Mouse (Mus musculus) embryonic facial prominence, embryonic 14.5 days (tissue): Measurements from ENCODE around the gene Gm7233. TPM values are rescaled to one million over a fixed set of nuclear protein-coding genes. Genes with fewer than 3 reads are reported as not detected.
"Not testable (repeated sequence)": the region's sequence is repeated elsewhere in the genome, so short reads cannot be mapped to it uniquely, and the experiment has no call there.

Experiments used
- ATAC-seq: fragments of 200-750 bp; cut with Nextera tagmentation; 2 replicates; pipeline ENCODE4 v1.8.0; 2017; ENCODE audit warnings: low read depth, moderate number of reproducible peaks, moderate TSS enrichment
- DNase-seq: peaks from one replicate; pipeline ENCODE4 v3.0.0-alpha.2; 2015; ENCODE audit warnings: low spot score
- H3K27ac ChIP-seq: fragments of 300-500 bp; sonication (generic); replicated peaks from 2 replicates; pipeline ENCODE4 v1.5.1; 2014; ENCODE audit warnings: low read depth, mild to moderate bottlenecking, low read length, moderate library complexity
- H3K27me3 ChIP-seq: fragments of 300-500 bp; sonication (generic); replicated peaks from 2 replicates; pipeline ENCODE4 v1.6.1; 2014; ENCODE audit warnings: low read length; ENCODE audit not compliant: control insufficient read depth, insufficient read depth
- H3K36me3 ChIP-seq: fragments of 300-500 bp; sonication (generic); 2 replicates; pipeline ENCODE4 v1.6.1; 2014; ENCODE audit warnings: low read length, mixed read lengths; ENCODE audit not compliant: control insufficient read depth, insufficient read depth
- H3K4me1 ChIP-seq: fragments of 300-500 bp; sonication (generic); 2 replicates; pipeline ENCODE4 v1.6.1; 2014; ENCODE audit warnings: antibody characterized with exemption, low read length; ENCODE audit not compliant: control insufficient read depth, insufficient read depth
- H3K4me2 ChIP-seq: fragments of 300-500 bp; sonication (generic); 2 replicates; pipeline ENCODE4 v1.6.1; 2014; ENCODE audit warnings: low read depth, mild to moderate bottlenecking, low read length, moderate library complexity, mixed read lengths
- H3K4me3 ChIP-seq: fragments of 300-500 bp; sonication (generic); 2 replicates; pipeline ENCODE4 v1.5.1; 2014; ENCODE audit warnings: low read depth, mild to moderate bottlenecking, low read length
- H3K9ac ChIP-seq: fragments of 300-500 bp; sonication (generic); 2 replicates; pipeline ENCODE4 v1.6.1; 2014; ENCODE audit warnings: low read depth, mild to moderate bottlenecking, low read length, moderate library complexity, mixed read lengths
- H3K9me3 ChIP-seq: fragments of 300-500 bp; sonication (generic); 2 replicates; pipeline ENCODE4 v1.6.1; 2016; ENCODE audit warnings: low read length; ENCODE audit not compliant: control insufficient read depth
- WGBS: fragments of 180-500 bp; shearing (Covaris S2); extraction: QIAGEN DNeasy Blood & Tissue Kit; methylation state at CpG from one replicate; pipeline ENCODE4 v1.1.7; 2014; 5-methylcytosine and 5-hydroxymethylcytosine counted together
- polyA plus RNA-seq: library from polyadenylated mRNA; unstranded; fragments of >200 nt; fragmentation: Nextera tagmentation; extraction: Ambion mirVana; gene quantifications from 2 replicates; pipeline ENCODE4 v1.2.1, GENCODE M21; 2014

Gene Gm7233
- not detected in 2 replicates for polyA plus RNA-seq

- DNase-seq, ATAC-seq, H3K36me3 ChIP-seq, H3K9ac ChIP-seq, H3K4me3 ChIP-seq, H3K27me3 ChIP-seq, H3K27ac ChIP-seq, H3K9me3 ChIP-seq, H3K4me1 ChIP-seq, H3K4me2 ChIP-seq: not testable (repeated sequence)
- WGBS = 85% methylated on average over 4 of the region's 5 CpGs
Measured at GRCm38 (mm10) chr14:43179567-43179966, at the start of gene Gm7233. Gene Gm7233 (plus strand): TSS chr14:43179867.

- H3K9ac ChIP-seq, H3K27me3 ChIP-seq, H3K4me1 ChIP-seq, H3K9me3 ChIP-seq, H3K4me2 ChIP-seq, DNase-seq, H3K4me3 ChIP-seq, ATAC-seq, H3K36me3 ChIP-seq, H3K27ac ChIP-seq: not testable (repeated sequence)
- 57% methylated on average over 3 of the region's 4 CpGs for WGBS
Measured at GRCm38 (mm10) chr14:43167189-43167588, 12.5 kb upstream of the Gm7233 start.

GRCm38 (mm10) chr14:43167942-43168341, 11.7 kb upstream of the Gm7233 start:
- not testable (repeated sequence) for H3K4me2 ChIP-seq, ATAC-seq
- no CpG with 5 or more reads among the region's 10 CpGs for WGBS

GRCm38 (mm10) chr14:43168573-43169170, 11.0 kb upstream of the Gm7233 start:
- not testable (repeated sequence) for H3K27ac ChIP-seq, H3K4me3 ChIP-seq, H3K9ac ChIP-seq, H3K9me3 ChIP-seq, H3K4me1 ChIP-seq, H3K36me3 ChIP-seq, ATAC-seq, H3K4me2 ChIP-seq, DNase-seq, H3K27me3 ChIP-seq
- 0% methylated on average over 1 of the region's 10 CpGs for WGBS

More at GRCm38 (mm10) chr14:43167942-43168341, 11.7 kb upstream of the Gm7233 start:
- not testable (repeated sequence) for H3K4me1 ChIP-seq, H3K9me3 ChIP-seq, H3K36me3 ChIP-seq, H3K9ac ChIP-seq, H3K4me3 ChIP-seq, H3K27me3 ChIP-seq, DNase-seq, H3K27ac ChIP-seq

GRCm38 (mm10) chr14:43235204-43235603, 55.5 kb downstream of the Gm7233 start, which contains the start of gene Gm8122:
Gene Gm8122 (minus strand): TSS chr14:43235304.
- not testable (repeated sequence) for H3K4me3 ChIP-seq, H3K4me2 ChIP-seq, H3K36me3 ChIP-seq, H3K27ac ChIP-seq, H3K27me3 ChIP-seq, H3K4me1 ChIP-seq, H3K9ac ChIP-seq, DNase-seq, H3K9me3 ChIP-seq, ATAC-seq
- WGBS = 80% methylated on average over 3 of the region's 4 CpGs

Other genes with a start within 250 kb of the Gm7233 start
- not detected in 2 replicates for gene Gm8082, start 186.2 kb upstream of the Gm7233 start, polyA plus RNA-seq
- not detected in 2 replicates for gene Gm10376, start 164.2 kb upstream of the Gm7233 start, polyA plus RNA-seq
- gene Gm8094, start 103.2 kb upstream of the Gm7233 start, polyA plus RNA-seq = not detected in 2 replicates
- gene Gm8104, start 79.3 kb upstream of the Gm7233 start, polyA plus RNA-seq = not detected in 2 replicates
- gene Gm8122, start 55.4 kb downstream of the Gm7233 start, polyA plus RNA-seq = not detected in 2 replicates
- gene Gm8126, start 78.8 kb downstream of the Gm7233 start, polyA plus RNA-seq = not detected in 2 replicates
- not detected in 2 replicates for gene Gm9732, start 95.2 kb downstream of the Gm7233 start, polyA plus RNA-seq
- not detected in 2 replicates for gene Gm8127, start 114.0 kb downstream of the Gm7233 start, polyA plus RNA-seq
- not detected in 2 replicates for gene 1700001F09Rik, start 167.9 kb downstream of the Gm7233 start, polyA plus RNA-seq
- gene Gm8138, start 236.5 kb downstream of the Gm7233 start, polyA plus RNA-seq = not detected in 2 replicates